Mouse (Mus musculus) kidney, embryonic 16.5 days (tissue): ENCODE measurements around the gene Capn10. TPM values are rescaled to one million over a fixed set of nuclear protein-coding genes. Genes with fewer than 3 reads are reported as not detected.
"Not testable (repeated sequence)": the region's sequence is repeated elsewhere in the genome, so short reads cannot be mapped to it uniquely, and the experiment has no call there.

Source experiments
- ATAC-seq: fragments of 200-750 bp; cut with Nextera tagmentation; 2 replicates; pipeline ENCODE4 v1.8.0; 2017; ENCODE audit warnings: moderate TSS enrichment; ENCODE audit not compliant: low FRiP score, low TSS enrichment
- H3K27ac ChIP-seq: fragments of 300-500 bp; sonication (generic); 2 replicates; pipeline ENCODE4 v1.5.1; 2014; ENCODE audit warnings: low read length
- H3K27me3 ChIP-seq: fragments of 300-500 bp; sonication (generic); 2 replicates; pipeline ENCODE4 v1.6.1; 2014; ENCODE audit warnings: low read length, control low read depth, mixed read lengths; ENCODE audit not compliant: insufficient read depth
- H3K36me3 ChIP-seq: fragments of 300-500 bp; sonication (generic); 2 replicates; pipeline ENCODE4 v1.6.1; 2014; ENCODE audit warnings: low read length, control low read depth, mixed read lengths; ENCODE audit not compliant: insufficient read depth
- H3K4me1 ChIP-seq: fragments of 300-500 bp; sonication (generic); 2 replicates; pipeline ENCODE4 v1.6.1; 2014; ENCODE audit warnings: low read length, control low read depth, mixed read lengths; ENCODE audit not compliant: insufficient read depth
- H3K4me2 ChIP-seq: fragments of 300-500 bp; sonication (generic); replicated peaks from 2 replicates; pipeline ENCODE4 v1.6.1; 2014; ENCODE audit warnings: low read depth, low read length
- H3K4me3 ChIP-seq: fragments of 300-500 bp; sonication (generic); 2 replicates; pipeline ENCODE4 v1.5.1; 2014; ENCODE audit warnings: mild to moderate bottlenecking, low read length
- H3K9ac ChIP-seq: fragments of 300-500 bp; sonication (generic); replicated peaks from 2 replicates; pipeline ENCODE4 v1.6.1; 2014; ENCODE audit warnings: low read length
- H3K9me3 ChIP-seq: fragments of 300-500 bp; sonication (generic); 2 replicates; pipeline ENCODE4 v1.6.1; 2016; ENCODE audit warnings: low read length, control low read depth
- WGBS: fragments of 180-500 bp; shearing (Covaris S2); extraction: QIAGEN DNeasy Blood & Tissue Kit; methylation state at CpG from one replicate; pipeline ENCODE4 v1.1.7; 2014; 5-methylcytosine and 5-hydroxymethylcytosine counted together
- polyA plus RNA-seq: library from polyadenylated mRNA; unstranded; fragments of >200 nt; fragmentation: Nextera tagmentation; extraction: Ambion mirVana; gene quantifications from 2 replicates; pipeline ENCODE4 v1.2.1, GENCODE M21; 2015

The Capn10 gene
- polyA plus RNA-seq, 1 experiment from 2014 or later: 42.8 TPM

GRCm38 (mm10) chr1:92970791-92971190 is 36.6 kb downstream of the Capn10 start:
- not testable (repeated sequence) for H3K9me3 ChIP-seq, H3K27me3 ChIP-seq, H3K4me3 ChIP-seq, H3K36me3 ChIP-seq, H3K4me1 ChIP-seq, H3K27ac ChIP-seq, H3K4me2 ChIP-seq, ATAC-seq, H3K9ac ChIP-seq
- 89% methylated on average over 6 of the region's 6 CpGs for WGBS

GRCm38 (mm10) chr1:92971879-92972795 is 38.0 kb downstream of the Capn10 start:
- 89% methylated on average over 7 of the region's 7 CpGs for WGBS
- Histone ChIP-seq H3K36me3 (no peaks in the 10 kb centered on the region), H3K4me3 (no peak overlapping the region), H3K27ac (no peak overlapping the region), H3K27me3 (no peaks in the 10 kb centered on the region), H3K9me3 (no peaks in the 10 kb centered on the region), H3K9ac (no peak overlapping the region), H3K4me2 (no peak overlapping the region), H3K4me1 (no peaks in the 10 kb centered on the region)
- ATAC-seq: no peak

GRCm38 (mm10) chr1:92972854-92973253 is 38.7 kb downstream of the Capn10 start:
- no peak overlapping the region for H3K9ac ChIP-seq
- ATAC-seq: 0 out of 2 replicates have a peak, but pooled peaks have one; percentile 35
- no peak overlapping the region for H3K4me3 ChIP-seq
- 67% methylated on average over 1 of the region's 1 CpGs for WGBS
- no peaks in the 10 kb centered on the region for H3K36me3 ChIP-seq
- no peaks in the 10 kb centered on the region for H3K27me3 ChIP-seq
- H3K4me1 ChIP-seq: no peaks in the 10 kb centered on the region
- no peak overlapping the region for H3K27ac ChIP-seq
- no peaks in the 10 kb centered on the region for H3K9me3 ChIP-seq
- H3K4me2 ChIP-seq: no peak overlapping the region

GRCm38 (mm10) chr1:92976141-92976566 is 42.0 kb downstream of the Capn10 start:
- no peak for ATAC-seq
- no peak overlapping the region for H3K4me2 ChIP-seq
- no peaks in the 10 kb centered on the region for H3K36me3 ChIP-seq
- no peaks in the 10 kb centered on the region for H3K27me3 ChIP-seq
- 49% methylated on average over 6 of the region's 6 CpGs for WGBS
- H3K4me1 ChIP-seq: peaks cover 6% of the 10 kb centered on the region; the same call in 1 of the 2 replicates
- H3K9ac ChIP-seq: no peak overlapping the region
- H3K27ac ChIP-seq: no peak overlapping the region
- H3K9me3 ChIP-seq: no peaks in the 10 kb centered on the region
- H3K4me3 ChIP-seq: no peak overlapping the region

GRCm38 (mm10) chr1:92978645-92979044 is 44.5 kb downstream of the Capn10 start:
- Histone ChIP-seq H3K9ac (no peak overlapping the region), H3K9me3 (no peaks in the 10 kb centered on the region), H3K27me3 (no peaks in the 10 kb centered on the region), H3K36me3 (no peaks in the 10 kb centered on the region), H3K4me1 (peaks cover 6% of the 10 kb centered on the region; the same call in 1 of the 2 replicates), H3K4me2 (no peak overlapping the region), H3K4me3 (no peak overlapping the region), H3K27ac (no peak overlapping the region)
- no peak for ATAC-seq
- 47% methylated on average over 7 of the region's 7 CpGs for WGBS

- no peak overlapping the region for H3K4me3 ChIP-seq
- no peaks in the 10 kb centered on the region for H3K27me3 ChIP-seq
- no peak overlapping the region for H3K27ac ChIP-seq
- ATAC-seq: no peak
- no peak overlapping the region for H3K4me2 ChIP-seq
- no peak overlapping the region for H3K9ac ChIP-seq
- H3K4me1 ChIP-seq: peaks cover 6% of the 10 kb centered on the region; the same call in 1 of the 2 replicates
- H3K36me3 ChIP-seq: no peaks in the 10 kb centered on the region
- 23% methylated on average over 11 of the region's 11 CpGs for WGBS
- no peaks in the 10 kb centered on the region for H3K9me3 ChIP-seq
These were observed 45.0 kb downstream of the Capn10 start for GRCm38 (mm10) chr1:92979073-92979602.

GRCm38 (mm10) chr1:92981056-92981845 is 47.1 kb downstream of the Capn10 start:
- peaks cover 6% of the 10 kb centered on the region; the same call in 1 of the 2 replicates for H3K4me1 ChIP-seq
- H3K27ac ChIP-seq: peak overlapping the region; percentile 35
- H3K4me3 ChIP-seq: no peak overlapping the region
- 65% methylated on average over 7 of the region's 7 CpGs for WGBS
- H3K4me2 ChIP-seq: no peak overlapping the region
- no peaks in the 10 kb centered on the region for H3K36me3 ChIP-seq
- peak; percentile 33; the same call in 1 of the 2 replicates for ATAC-seq
- no peaks in the 10 kb centered on the region for H3K9me3 ChIP-seq
- H3K9ac ChIP-seq: no peak overlapping the region
- H3K27me3 ChIP-seq: no peaks in the 10 kb centered on the region

- Histone ChIP-seq H3K9ac (no peak overlapping the region), H3K4me1 (peaks cover 6% of the 10 kb centered on the region; the same call in 1 of the 2 replicates), H3K4me3 (no peak overlapping the region), H3K27me3 (no peaks in the 10 kb centered on the region), H3K9me3 (no peaks in the 10 kb centered on the region), H3K27ac (no peak overlapping the region), H3K36me3 (no peaks in the 10 kb centered on the region), H3K4me2 (no peak overlapping the region)
- WGBS: 92% methylated on average over 17 of the region's 17 CpGs
- ATAC-seq: no peak
These were observed 48.9 kb downstream of the Capn10 start for GRCm38 (mm10) chr1:92982931-92983605.

- Histone ChIP-seq H3K4me1 (no peaks in the 10 kb centered on the region), H3K27me3 (no peaks in the 10 kb centered on the region), H3K9ac (no peak overlapping the region), H3K36me3 (no peaks in the 10 kb centered on the region), H3K9me3 (no peaks in the 10 kb centered on the region), H3K4me3 (no peak overlapping the region), H3K27ac (no peak overlapping the region), H3K4me2 (no peak overlapping the region)
- WGBS: 88% methylated on average over 5 of the region's 5 CpGs
- no peak for ATAC-seq
These were observed 50.8 kb downstream of the Capn10 start for GRCm38 (mm10) chr1:92984999-92985398.
